Mouse (Mus musculus): ENCODE data around the gene Bcl2a1d.
"Not testable (repeated sequence)": the region's sequence is repeated elsewhere in the genome, so short reads cannot be mapped to it uniquely, and the experiment has no call there.

- TF ChIP-seq CTCF (IDR thresholded peaks at IDR 0.05; ENCODE audit: low read depth, low read length); GATA1 (IDR thresholded peaks at IDR 0.05; ENCODE audit: borderline replicate concordance, low read length): not testable (repeated sequence)
These were observed 1.5 kb upstream of the Bcl2a1d start for GRCm38 (mm10) chr9:88733182-88733581.

Data from G1E (cell line).